Mouse (Mus musculus): ENCODE results near the gene Ugt1a5. TPM values are rescaled to one million over a fixed set of nuclear protein-coding genes. Genes with fewer than 3 reads are reported as not detected.
"Not testable (repeated sequence)": the region's sequence is repeated elsewhere in the genome, so short reads cannot be mapped to it uniquely, and the experiment has no call there.

Ugt1a5 gene
- polyA plus RNA-seq, 1 experiment from 2014 or later: not detected

- Histone ChIP-seq H3K9ac (replicated peaks; ENCODE audit: low read depth, low read length) (no peak overlapping the region), H3K9me3 (ENCODE audit: control insufficient read depth, low read depth, low read length) (no peaks in the 10 kb centered on the region), H3K4me1 (ENCODE audit: control insufficient read depth, insufficient read depth, low read length) (no peaks in the 10 kb centered on the region), H3K27me3 (ENCODE audit: control insufficient read depth, insufficient read depth, low read length) (no peaks in the 10 kb centered on the region), H3K27ac (ENCODE audit: low read length) (no peak overlapping the region), H3K36me3 (ENCODE audit: control insufficient read depth, insufficient read depth, low read length) (no peaks in the 10 kb centered on the region), H3K4me3 (ENCODE audit: low read depth, low read length) (no peak overlapping the region), H3K4me2 (replicated peaks; ENCODE audit: low read depth, low read length) (no peak overlapping the region)
- WGBS: 60% methylated on average over 2 of the region's 2 CpGs
- no peak for ATAC-seq (ENCODE audit: insufficient number of reproducible peaks, insufficient read depth, low FRiP score, low read depth)
Measured at GRCm38 (mm10) chr1:88158430-88158829, 7.4 kb upstream of the Ugt1a5 start.

GRCm38 (mm10) chr1:88172190-88172589 is 6.4 kb downstream of the Ugt1a5 start:
- H3K9ac ChIP-seq (replicated peaks; ENCODE audit: low read depth, low read length); H3K27ac ChIP-seq (ENCODE audit: low read length); H3K27me3 ChIP-seq (ENCODE audit: control insufficient read depth, insufficient read depth, low read length); H3K9me3 ChIP-seq (ENCODE audit: control insufficient read depth, low read depth, low read length); H3K4me3 ChIP-seq (ENCODE audit: low read depth, low read length); H3K36me3 ChIP-seq (ENCODE audit: control insufficient read depth, insufficient read depth, low read length); ATAC-seq (ENCODE audit: insufficient number of reproducible peaks, insufficient read depth, low FRiP score, low read depth); H3K4me2 ChIP-seq (replicated peaks; ENCODE audit: low read depth, low read length); H3K4me1 ChIP-seq (ENCODE audit: control insufficient read depth, insufficient read depth, low read length): not testable (repeated sequence)
- WGBS: 83% methylated on average over 5 of the region's 7 CpGs

- Histone ChIP-seq H3K4me3 (ENCODE audit: low read depth, low read length) (no peak overlapping the region), H3K9ac (replicated peaks; ENCODE audit: low read depth, low read length) (no peak overlapping the region), H3K36me3 (ENCODE audit: control insufficient read depth, insufficient read depth, low read length) (no peaks in the 10 kb centered on the region), H3K27ac (ENCODE audit: low read length) (no peak overlapping the region), H3K4me1 (ENCODE audit: control insufficient read depth, insufficient read depth, low read length) (no peaks in the 10 kb centered on the region), H3K4me2 (replicated peaks; ENCODE audit: low read depth, low read length) (no peak overlapping the region), H3K27me3 (ENCODE audit: control insufficient read depth, insufficient read depth, low read length) (no peaks in the 10 kb centered on the region), H3K9me3 (ENCODE audit: control insufficient read depth, low read depth, low read length) (peaks cover 17% of the 10 kb centered on the region)
- WGBS: 93% methylated on average over 1 of the region's 1 CpGs
- ATAC-seq (ENCODE audit: insufficient number of reproducible peaks, insufficient read depth, low FRiP score, low read depth): no peak
Measured at GRCm38 (mm10) chr1:88179657-88180056, 13.8 kb downstream of the Ugt1a5 start.

GRCm38 (mm10) chr1:88186325-88186935 is 20.6 kb downstream of the Ugt1a5 start:
- H3K27ac ChIP-seq (ENCODE audit: low read length): no peak overlapping the region
- no peaks in the 10 kb centered on the region for H3K4me1 ChIP-seq (ENCODE audit: control insufficient read depth, insufficient read depth, low read length)
- no peak overlapping the region for H3K4me2 ChIP-seq (replicated peaks; ENCODE audit: low read depth, low read length)
- no peak overlapping the region for H3K4me3 ChIP-seq (ENCODE audit: low read depth, low read length)
- no peaks in the 10 kb centered on the region for H3K36me3 ChIP-seq (ENCODE audit: control insufficient read depth, insufficient read depth, low read length)
- H3K27me3 ChIP-seq (ENCODE audit: control insufficient read depth, insufficient read depth, low read length): no peaks in the 10 kb centered on the region
- no peak for ATAC-seq (ENCODE audit: insufficient number of reproducible peaks, insufficient read depth, low FRiP score, low read depth)
- H3K9ac ChIP-seq (replicated peaks; ENCODE audit: low read depth, low read length): no peak overlapping the region
- 81% methylated on average over 5 of the region's 5 CpGs for WGBS
- H3K9me3 ChIP-seq (ENCODE audit: control insufficient read depth, low read depth, low read length): no peaks in the 10 kb centered on the region

GRCm38 (mm10) chr1:88192136-88192535 is 26.3 kb downstream of the Ugt1a5 start:
- H3K36me3 ChIP-seq (ENCODE audit: control insufficient read depth, insufficient read depth, low read length): no peaks in the 10 kb centered on the region
- H3K9me3 ChIP-seq (ENCODE audit: control insufficient read depth, low read depth, low read length): no peaks in the 10 kb centered on the region
- ATAC-seq (ENCODE audit: insufficient number of reproducible peaks, insufficient read depth, low FRiP score, low read depth): no peak
- H3K4me1 ChIP-seq (ENCODE audit: control insufficient read depth, insufficient read depth, low read length): no peaks in the 10 kb centered on the region
- H3K9ac ChIP-seq (replicated peaks; ENCODE audit: low read depth, low read length): no peak overlapping the region
- WGBS: 67% methylated on average over 3 of the region's 3 CpGs
- no peaks in the 10 kb centered on the region for H3K27me3 ChIP-seq (ENCODE audit: control insufficient read depth, insufficient read depth, low read length)
- no peak overlapping the region for H3K4me2 ChIP-seq (replicated peaks; ENCODE audit: low read depth, low read length)
- H3K27ac ChIP-seq (ENCODE audit: low read length): no peak overlapping the region
- no peak overlapping the region for H3K4me3 ChIP-seq (ENCODE audit: low read depth, low read length)

- Histone ChIP-seq H3K9me3 (ENCODE audit: control insufficient read depth, low read depth, low read length) (no peaks in the 10 kb centered on the region), H3K27ac (ENCODE audit: low read length) (no peak overlapping the region), H3K4me1 (ENCODE audit: control insufficient read depth, insufficient read depth, low read length) (no peaks in the 10 kb centered on the region), H3K27me3 (ENCODE audit: control insufficient read depth, insufficient read depth, low read length) (no peaks in the 10 kb centered on the region), H3K4me3 (ENCODE audit: low read depth, low read length) (no peak overlapping the region), H3K4me2 (replicated peaks; ENCODE audit: low read depth, low read length) (no peak overlapping the region), H3K36me3 (ENCODE audit: control insufficient read depth, insufficient read depth, low read length) (no peaks in the 10 kb centered on the region), H3K9ac (replicated peaks; ENCODE audit: low read depth, low read length) (no peak overlapping the region)
- 82% methylated on average over 1 of the region's 1 CpGs for WGBS
- ATAC-seq (ENCODE audit: insufficient number of reproducible peaks, insufficient read depth, low FRiP score, low read depth): no peak
Measured at GRCm38 (mm10) chr1:88195687-88196086, 29.9 kb downstream of the Ugt1a5 start.

GRCm38 (mm10) chr1:88197443-88197842 is 31.6 kb downstream of the Ugt1a5 start:
- no peak for ATAC-seq (ENCODE audit: insufficient number of reproducible peaks, insufficient read depth, low FRiP score, low read depth)
- WGBS: 76% methylated on average over 3 of the region's 3 CpGs

GRCm38 (mm10) chr1:88199996-88200395 is 34.2 kb downstream of the Ugt1a5 start:
- no peaks in the 10 kb centered on the region; the same call in 1 of the 2 replicates for H3K9me3 ChIP-seq (ENCODE audit: control insufficient read depth, low read depth, low read length)
- no peak for ATAC-seq (ENCODE audit: insufficient number of reproducible peaks, insufficient read depth, low FRiP score, low read depth)
- no peaks in the 10 kb centered on the region for H3K36me3 ChIP-seq (ENCODE audit: control insufficient read depth, insufficient read depth, low read length)
- no peaks in the 10 kb centered on the region for H3K4me1 ChIP-seq (ENCODE audit: control insufficient read depth, insufficient read depth, low read length)
- H3K4me3 ChIP-seq (ENCODE audit: low read depth, low read length): no peak overlapping the region
- 55% methylated on average over 2 of the region's 2 CpGs for WGBS
- no peak overlapping the region for H3K4me2 ChIP-seq (replicated peaks; ENCODE audit: low read depth, low read length)
- no peaks in the 10 kb centered on the region for H3K27me3 ChIP-seq (ENCODE audit: control insufficient read depth, insufficient read depth, low read length)
- H3K9ac ChIP-seq (replicated peaks; ENCODE audit: low read depth, low read length): no peak overlapping the region
- no peak overlapping the region for H3K27ac ChIP-seq (ENCODE audit: low read length)

More at GRCm38 (mm10) chr1:88197443-88197842, 31.6 kb downstream of the Ugt1a5 start:
- no peak overlapping the region for H3K27ac ChIP-seq (ENCODE audit: low read length)
- no peaks in the 10 kb centered on the region for H3K36me3 ChIP-seq (ENCODE audit: control insufficient read depth, insufficient read depth, low read length)
- no peak overlapping the region for H3K9ac ChIP-seq (replicated peaks; ENCODE audit: low read depth, low read length)
- no peak overlapping the region for H3K4me3 ChIP-seq (ENCODE audit: low read depth, low read length)
- no peaks in the 10 kb centered on the region for H3K4me1 ChIP-seq (ENCODE audit: control insufficient read depth, insufficient read depth, low read length)
- H3K9me3 ChIP-seq (ENCODE audit: control insufficient read depth, low read depth, low read length): no peaks in the 10 kb centered on the region
- H3K27me3 ChIP-seq (ENCODE audit: control insufficient read depth, insufficient read depth, low read length): no peaks in the 10 kb centered on the region
- no peak overlapping the region for H3K4me2 ChIP-seq (replicated peaks; ENCODE audit: low read depth, low read length)

- no peak within 1 kb of the TSS for H3K4me3 ChIP-seq (ENCODE audit: low read depth, low read length)
- no peaks in the 10 kb centered on the region; the same call in 1 of the 2 replicates for H3K9me3 ChIP-seq (ENCODE audit: control insufficient read depth, low read depth, low read length)
- H3K4me2 ChIP-seq (replicated peaks; ENCODE audit: low read depth, low read length): no peak within 1 kb of the TSS
- H3K9ac ChIP-seq (replicated peaks; ENCODE audit: low read depth, low read length): no peak within 1 kb of the TSS
- H3K4me1 ChIP-seq (ENCODE audit: control insufficient read depth, insufficient read depth, low read length): no peaks in the 10 kb centered on the region
- H3K27me3 ChIP-seq (ENCODE audit: control insufficient read depth, insufficient read depth, low read length): no peaks in the 10 kb centered on the region
- ATAC-seq (ENCODE audit: insufficient number of reproducible peaks, insufficient read depth, low FRiP score, low read depth): no peak
- H3K36me3 ChIP-seq (ENCODE audit: control insufficient read depth, insufficient read depth, low read length): no peaks in the 10 kb centered on the region
- 66% methylated on average over 7 of the region's 7 CpGs for WGBS
- no peak within 1 kb of the TSS for H3K27ac ChIP-seq (ENCODE audit: low read length)
Measured at GRCm38 (mm10) chr1:88200456-88200855, 34.6 kb downstream of the Ugt1a5 start, which contains the start of gene Ugt1a2. Gene Ugt1a2 (plus strand): TSS chr1:88200601.

All from stomach, embryonic 14.5 days (tissue).